Mouse (Mus musculus) ES-Bruce4 (cell line): Measurements from ENCODE around the gene 9130230L23Rik.

ENCODE experiments used
- CTCF ChIP-seq: IDR thresholded peaks from one replicate; pipeline ENCODE4 v1.8.1; 2011; ENCODE audit warnings: low read depth, low read length
- POLR2A ChIP-seq: IDR thresholded peaks from one replicate; pipeline ENCODE4 v1.8.1; 2011; ENCODE audit warnings: low read length; ENCODE audit not compliant: insufficient read depth

DNA sequence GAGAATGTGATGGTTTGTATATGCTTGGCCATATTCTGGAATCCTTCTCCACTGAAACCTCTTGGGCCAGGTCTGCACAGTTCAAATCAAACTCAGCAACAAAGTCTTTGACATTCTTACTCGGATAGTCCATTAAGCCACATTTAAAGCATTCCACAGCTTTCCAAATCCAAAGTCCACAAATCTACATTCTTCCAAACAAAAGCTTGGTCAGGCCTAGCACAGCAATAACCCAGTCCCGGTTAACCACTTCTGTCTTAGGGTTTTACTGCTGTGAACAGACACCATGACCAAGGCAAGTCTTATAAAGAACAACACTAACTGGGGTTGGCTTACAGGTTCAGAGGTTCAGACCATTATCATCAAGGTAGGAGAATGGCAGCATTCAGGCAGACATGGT, 35.7 kb upstream of the 9130230L23Rik start:
- TF ChIP-seq POLR2A (no peak), CTCF (no peak)
